Mouse (Mus musculus) T-helper 2 cell (primary cell): ENCODE data around the gene Polr2g.
"Not testable (repeated sequence)": the region's sequence is repeated elsewhere in the genome, so short reads cannot be mapped to it uniquely, and the experiment has no call there.

Experiments used
- in situ Hi-C: fragments of 300-600 bp; cut with MboI, MseI; formaldehyde crosslinking; loops from one replicate; pipeline ENCODE4 v1.15.1; 2025; ENCODE audit warnings: high pct_unique_total_duplicates

Gene Polr2g

DNA sequence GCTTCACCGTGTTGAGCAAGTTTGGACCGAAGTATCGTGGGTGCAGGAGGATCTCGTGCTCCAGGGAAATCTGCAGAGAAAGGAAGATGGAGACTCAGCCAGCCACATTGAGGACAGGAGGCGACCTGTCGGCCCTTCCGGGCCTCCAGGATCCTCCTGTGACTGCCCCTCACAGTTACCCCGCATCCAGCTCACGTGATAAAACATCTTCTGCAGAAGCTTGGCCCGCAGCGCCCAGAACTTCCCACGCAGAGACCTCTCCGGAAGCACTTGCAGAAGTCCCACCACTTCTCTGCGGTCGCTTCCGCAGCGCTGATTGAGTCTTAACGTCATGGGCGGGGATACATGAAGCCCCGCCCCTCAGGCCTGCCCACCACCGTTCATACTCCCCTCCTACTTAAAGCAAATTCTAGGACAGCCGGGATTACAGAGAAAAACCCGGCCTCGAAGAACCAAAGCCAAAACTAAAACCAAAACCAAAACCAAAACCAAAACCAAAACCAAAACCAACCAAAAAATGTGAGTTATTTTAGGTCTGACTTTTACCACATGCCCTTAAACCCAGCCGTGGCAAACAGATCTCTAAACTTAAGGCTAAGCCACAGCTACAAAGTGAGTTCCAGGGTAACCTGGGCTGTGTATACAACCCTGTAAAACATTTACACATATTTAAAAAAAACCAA, at the start of gene Polr2g:
Gene Polr2g (minus strand): TSS at position 314 of the 683 bp plus-strand sequence.
- in situ Hi-C loops: no loop called here

DNA sequence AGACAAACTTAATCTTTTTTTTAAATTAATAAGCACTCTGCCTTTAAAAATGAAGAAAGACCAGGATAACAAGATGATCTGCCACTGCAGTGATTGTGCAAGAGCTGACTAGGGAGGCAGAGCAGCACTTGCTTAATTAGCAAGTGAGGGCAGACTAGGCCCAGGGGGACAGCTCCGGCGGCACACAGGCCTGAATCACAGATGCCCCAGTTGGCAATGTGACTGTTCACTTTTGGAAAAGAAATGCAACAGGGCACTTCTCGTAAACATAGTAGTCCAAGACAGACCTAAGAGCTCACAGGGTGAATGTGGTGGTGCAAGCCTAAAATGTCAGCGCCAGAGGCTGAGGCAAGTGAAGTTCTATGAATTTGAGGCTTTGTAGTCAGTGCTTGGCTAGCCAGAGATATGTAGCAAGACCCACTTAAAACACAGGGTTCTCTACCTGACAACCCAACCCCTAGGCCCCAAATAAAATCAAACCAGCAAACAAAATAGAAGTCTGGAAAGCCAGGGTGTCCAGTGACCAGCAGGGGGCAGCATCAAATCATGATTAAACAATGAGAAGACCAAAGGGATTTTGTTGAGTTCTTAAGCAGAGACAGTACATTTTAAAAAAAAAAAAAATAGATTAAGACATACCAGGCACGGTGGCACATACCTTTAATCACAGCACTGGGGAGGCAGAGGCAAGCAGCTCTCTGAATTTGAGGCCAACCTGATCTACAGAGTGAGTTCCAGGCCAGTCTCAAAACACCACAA, 46.2 kb upstream of the Polr2g start:
- in situ Hi-C loops: no loop called here

DNA sequence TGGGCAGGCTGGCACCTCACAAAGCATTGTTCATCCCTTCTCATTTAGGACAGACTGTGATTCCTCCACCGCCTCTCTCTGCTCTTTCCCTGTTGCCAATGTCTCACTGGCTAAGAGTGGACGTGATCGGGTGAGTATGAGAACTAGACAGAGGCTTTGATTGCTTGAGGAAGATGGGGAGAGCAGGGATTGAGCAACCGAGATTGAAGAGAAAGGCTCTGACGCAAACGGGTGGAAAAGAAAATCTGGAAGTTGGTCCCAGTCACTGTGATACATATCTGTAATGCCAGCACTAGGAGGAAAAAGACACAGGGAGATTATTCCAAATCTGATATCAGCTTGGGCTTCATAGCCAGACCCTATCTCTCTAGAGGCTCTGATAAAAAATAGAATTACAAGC, 44.6 kb upstream of the Polr2g start:
- in situ Hi-C loops: no loop called here

DNA sequence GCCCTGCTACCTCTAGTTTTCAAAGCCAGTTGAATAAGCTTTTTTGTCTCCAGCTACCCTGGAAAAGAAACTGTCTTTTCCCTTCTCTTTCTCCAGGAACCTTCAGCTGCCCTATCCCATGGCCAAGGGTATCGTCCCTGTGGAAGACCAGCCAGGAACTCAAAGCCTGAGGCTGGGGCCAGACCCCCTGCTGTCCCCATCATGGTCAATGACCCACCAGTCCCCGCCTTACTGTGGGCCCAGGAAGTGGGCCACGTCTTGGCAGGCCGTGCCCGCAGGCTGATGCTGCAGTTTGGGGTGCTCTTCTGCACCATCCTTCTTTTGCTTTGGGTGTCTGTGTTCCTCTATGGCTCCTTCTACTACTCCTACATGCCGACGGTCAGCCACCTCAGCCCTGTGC, 42.6 kb upstream of the Polr2g start:
- in situ Hi-C loops: no loop called here

DNA sequence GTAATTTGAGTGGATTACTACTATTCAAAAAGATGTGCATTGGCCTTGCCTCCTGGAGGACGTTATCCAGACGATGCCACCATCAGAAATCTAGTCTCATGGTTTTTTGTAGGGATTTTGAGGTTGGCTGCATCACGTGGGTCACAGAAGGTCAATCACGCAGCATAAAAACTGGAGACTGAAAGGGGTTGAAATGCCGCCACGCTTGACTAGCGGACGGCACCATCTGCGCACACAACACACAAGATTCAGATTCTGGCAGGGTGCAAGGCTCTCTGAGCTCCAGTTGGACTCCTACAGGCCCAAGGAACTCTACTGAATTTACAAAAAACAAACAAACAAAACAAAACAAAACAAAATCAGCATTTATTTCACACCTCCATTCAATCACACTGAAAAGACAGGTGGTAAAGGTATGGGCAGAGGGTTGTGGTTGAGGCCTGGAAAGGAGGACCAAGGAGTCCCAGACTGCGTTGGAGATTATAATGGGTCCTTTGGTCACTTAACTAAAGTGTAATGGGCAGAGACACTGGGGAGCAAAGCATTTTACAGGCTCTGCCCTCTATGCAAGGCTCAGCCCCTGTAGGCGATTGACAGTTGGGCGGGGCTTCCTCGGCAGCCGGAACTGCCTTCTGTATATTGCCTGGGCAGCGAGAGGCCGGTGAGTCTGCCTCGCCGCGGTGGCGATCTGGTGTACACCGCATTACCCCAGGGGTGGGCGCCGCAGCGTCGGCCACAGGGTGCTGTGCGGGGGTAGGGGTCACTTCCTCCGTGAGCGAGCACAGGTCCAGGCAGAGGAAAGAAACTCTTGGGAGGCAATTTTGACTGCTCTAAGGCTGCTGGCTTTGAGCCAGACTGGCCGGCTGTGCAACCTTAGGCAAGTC, 41.8 kb upstream of the Polr2g start:
- in situ Hi-C loops: no loop called here

DNA sequence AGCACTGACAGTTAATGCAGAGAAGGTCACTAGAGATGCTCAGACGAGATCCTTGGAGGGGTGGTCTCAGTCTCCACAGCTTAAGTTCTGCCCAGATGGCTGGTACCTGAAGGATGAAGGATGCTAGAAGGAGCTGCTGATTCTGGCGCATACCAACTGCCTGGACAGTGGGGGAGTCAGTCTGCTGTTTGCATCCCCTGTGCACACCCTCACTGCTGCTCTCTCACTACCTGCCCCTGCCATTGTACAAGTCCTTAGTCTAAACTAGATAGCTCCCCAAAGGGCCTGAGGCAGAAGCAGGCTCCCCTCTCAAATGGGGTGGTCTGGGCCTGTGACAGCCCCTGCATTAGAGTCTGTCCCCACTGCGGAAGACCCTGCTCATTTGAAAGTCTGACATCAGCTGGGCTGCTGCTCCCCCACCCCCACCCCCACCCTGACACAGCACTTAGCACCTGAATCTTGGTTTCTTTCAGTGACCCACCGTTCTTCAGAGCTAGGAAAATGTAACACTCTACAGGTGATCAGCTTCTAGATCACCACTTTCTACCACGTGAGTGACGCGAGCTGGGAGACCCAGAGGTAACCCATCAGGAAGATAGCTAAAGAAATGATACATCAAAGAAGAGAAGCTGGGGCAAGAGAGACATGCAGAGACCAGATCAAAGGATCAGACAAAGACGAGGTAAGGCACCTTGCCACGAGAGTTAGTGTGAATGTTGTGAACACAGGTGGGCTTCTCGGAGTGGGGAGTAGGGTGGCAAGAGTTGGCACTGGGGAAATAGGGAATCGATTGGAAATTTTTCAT, 40.9 kb upstream of the Polr2g start, which contains the start of gene Gng3:
Gene Gng3 (minus strand): TSS at position 92 of the 805 bp plus-strand sequence.
- in situ Hi-C loops: no loop called here

DNA sequence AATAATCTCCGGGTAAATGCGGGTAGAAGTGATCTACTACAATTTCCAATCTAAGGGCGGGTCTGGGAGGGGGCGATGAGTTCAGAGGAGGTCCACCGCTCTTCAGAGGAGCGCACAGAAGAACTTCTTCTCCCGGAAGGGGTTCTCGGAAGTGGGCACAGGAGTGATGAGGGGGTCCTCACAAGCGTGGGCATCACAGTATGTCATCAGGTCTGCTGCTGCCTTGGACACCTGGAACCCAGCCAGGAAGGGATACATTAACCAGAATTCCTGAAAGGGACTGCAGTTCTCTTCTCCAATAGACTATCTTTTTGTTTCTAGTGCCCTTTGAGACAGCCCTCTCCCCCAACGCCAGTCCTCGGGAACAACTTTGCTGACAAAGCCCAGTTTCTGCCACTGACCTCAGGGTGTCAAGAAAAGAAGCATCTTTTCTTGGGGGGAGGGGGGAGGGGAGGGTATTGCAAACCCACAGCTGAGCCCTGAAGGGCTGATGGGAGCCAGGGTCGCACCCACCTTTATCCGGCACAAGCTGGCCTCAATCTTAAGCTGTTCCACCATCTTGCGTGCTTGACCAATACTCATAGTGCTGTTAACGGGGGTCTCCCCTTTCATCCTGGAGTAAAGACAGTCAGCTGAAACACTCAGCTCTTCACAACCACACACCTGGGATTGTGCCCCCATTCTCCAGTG, 39.8 kb upstream of the Polr2g start:
- in situ Hi-C loops: no loop called here

DNA sequence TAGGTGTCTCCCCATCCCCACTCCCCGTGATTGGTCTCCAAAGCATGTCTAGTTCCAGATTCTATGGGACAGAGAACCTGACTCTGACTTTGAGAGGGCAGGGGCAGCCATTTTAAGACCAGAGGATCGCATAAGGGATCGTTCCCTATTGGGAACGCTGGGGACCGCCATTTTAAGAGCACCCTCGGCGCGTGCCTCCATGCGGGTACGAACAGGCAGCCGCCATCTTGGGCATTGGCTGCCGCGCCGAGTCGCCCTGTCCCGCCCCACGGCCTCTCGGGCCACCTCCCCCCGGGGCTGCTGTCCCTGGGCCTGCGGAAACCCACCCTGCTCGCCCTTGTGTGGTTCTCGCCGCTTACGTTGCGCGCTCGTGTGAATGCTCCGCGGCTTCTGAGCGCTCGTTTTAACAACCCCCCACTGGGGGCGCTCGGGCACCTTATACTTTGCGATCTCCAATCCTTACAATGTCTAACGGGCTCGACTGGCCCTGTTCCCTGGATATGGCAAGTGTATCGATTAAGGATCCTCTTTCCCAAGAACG, 38.9 kb upstream of the Polr2g start, which contains the start of gene Bscl2:
Gene Bscl2 (plus strand): TSS at position 217 of the 541 bp plus-strand sequence.
- in situ Hi-C loops: no loop called here

DNA sequence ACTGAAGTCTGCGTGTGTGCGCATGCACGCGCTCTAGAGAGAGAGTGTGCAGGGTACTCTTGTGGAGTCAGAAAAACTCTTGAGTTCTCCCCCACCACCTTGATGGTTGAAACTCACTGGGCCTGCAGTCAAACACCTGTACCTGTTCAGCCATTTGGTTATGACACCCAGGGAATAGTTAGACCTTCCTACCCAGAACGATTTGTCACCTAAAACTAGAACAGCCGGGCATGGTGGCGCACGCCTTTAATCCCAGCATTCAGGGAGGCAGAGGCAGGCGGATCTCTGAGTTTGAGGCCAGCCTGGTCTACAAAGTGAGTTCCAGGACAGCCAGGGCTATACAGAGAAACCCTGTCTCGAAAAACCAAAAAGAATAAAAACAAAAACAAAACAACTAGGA, 38.0 kb upstream of the Polr2g start:
- in situ Hi-C loops: not testable (repeated sequence)

DNA sequence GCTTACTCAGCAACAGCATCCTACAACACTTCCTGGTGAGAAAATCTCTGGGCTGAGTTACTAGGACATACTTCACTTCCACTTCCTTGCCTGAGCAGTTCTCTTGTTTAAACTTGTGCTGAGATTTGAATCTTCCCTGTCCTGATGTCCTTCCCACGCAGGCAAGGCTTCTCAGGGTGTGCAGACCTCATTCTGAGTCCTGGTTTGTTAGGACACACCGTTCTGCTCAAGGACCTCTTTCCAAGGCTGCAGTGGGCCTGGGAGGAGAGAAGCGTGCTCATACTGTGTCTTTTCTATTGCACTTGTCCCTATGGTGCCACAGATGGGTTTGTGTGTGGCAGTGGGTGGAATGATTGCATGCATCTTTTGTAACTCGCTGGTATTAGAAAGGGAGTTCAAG, 34.6 kb upstream of the Polr2g start:
- in situ Hi-C loops: no loop called here

DNA sequence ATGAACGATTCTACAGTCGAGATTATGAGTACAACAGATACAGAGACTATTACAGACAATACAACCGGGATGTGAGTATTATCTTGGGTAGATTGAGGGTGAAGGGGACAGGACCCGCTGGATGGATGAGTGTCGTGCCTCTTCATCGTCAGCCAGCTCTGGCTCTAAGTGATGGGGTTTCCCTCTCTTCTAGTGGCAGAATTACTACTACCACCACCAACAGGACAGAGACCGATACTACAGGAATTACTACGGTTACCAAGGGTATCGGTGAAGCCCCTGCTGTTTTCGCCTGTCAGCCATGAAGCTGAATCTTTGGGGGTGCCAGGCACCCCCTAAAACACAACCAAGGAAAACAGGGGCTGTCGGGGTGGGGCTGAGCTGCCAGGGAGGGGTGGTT, 32.9 kb upstream of the Polr2g start:
- in situ Hi-C loops: no loop called here

DNA sequence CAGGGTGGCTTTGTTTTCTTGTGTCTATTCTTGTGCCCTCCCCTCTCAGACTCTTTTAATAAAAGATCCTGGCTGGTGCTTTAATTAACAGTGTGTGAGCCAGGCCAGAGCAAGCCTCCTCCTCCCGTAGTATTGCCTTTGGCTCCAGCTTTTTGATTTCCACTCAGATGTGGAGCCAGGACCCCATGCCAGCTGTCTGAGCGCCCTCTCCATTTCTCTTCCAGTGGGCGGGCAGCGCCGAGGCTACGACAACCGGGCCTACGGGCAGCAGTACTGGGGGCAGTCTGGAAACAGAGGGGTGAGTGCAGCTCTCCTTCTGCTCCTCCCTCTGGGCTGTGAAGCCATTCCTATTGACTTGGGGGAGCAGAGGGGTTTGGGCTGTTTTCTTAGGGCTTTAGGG, 32.3 kb upstream of the Polr2g start:
- in situ Hi-C loops: no loop called here

DNA sequence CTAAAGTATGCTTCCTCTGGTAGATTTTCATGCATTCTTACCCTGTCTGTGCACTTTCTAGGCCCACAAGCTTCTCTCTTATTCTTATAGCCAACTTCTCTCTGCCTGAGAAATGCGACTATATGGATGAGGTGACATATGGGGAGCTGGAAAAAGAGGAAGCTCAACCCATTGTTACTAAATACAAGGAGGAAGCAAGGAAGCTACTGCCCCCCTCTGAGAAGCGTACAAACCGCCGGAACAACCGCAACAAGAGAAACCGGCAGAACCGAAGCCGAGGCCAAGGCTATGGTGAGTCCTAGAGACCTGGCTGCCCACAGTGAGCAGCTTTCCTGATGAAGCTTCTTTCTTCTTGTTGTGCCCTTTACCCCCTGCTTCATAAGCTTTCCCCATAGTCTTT, 31.3 kb upstream of the Polr2g start, which contains the start of gene AC129217.1:
Gene AC129217.1 (plus strand): TSS at position 114 of the 400 bp plus-strand sequence.
- in situ Hi-C loops: loop anchor here (10.0 kb wide), 1 partner anchor 75 kb away; no protein-coding TSS in a partner anchor

DNA sequence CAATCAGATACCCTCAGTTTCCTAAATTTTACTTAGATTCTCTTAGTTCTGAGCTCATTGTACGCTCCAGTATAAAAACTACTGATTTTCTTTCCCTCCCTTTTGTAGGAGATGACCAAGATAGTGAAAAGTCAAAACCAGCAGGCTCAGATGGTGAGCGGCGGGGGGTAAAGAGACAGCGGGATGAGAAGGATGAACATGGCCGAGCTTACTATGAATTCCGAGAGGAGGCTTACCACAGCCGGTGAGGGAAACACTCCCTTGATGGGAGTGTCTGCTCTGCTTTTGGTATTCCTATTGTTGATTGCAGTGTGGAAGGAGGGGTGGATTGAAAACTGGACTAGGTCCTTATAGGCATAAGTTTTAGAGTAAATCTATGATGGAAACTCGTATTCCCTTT, 24.3 kb upstream of the Polr2g start:
- in situ Hi-C loops: loop anchor here (5.0 to 10.0 kb wide), 2 partner anchors 45 to 82 kb away; no protein-coding TSS in a partner anchor

DNA sequence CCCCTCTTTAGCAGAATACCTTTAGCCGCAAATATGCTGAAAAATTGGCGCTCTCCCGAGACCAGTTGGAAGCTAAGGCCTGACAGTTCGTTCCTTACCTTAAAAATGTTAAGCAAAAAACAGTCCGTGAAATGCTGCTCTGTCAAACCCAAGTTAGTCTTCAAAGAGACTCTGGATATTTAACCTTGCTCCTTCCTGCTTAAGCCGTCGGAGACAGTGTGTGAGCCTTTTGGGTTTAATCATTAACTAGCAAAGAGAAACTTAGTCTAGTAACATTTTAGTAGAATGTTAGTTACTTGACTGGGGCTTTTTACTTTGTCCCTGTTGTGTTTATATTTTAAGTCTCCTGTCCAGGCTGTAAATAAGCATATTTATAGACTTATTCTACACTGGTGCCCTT, 22.8 kb upstream of the Polr2g start:
- in situ Hi-C loops: loop anchor here (5.0 to 10.0 kb wide), 2 partner anchors 46 to 84 kb away; no protein-coding TSS in a partner anchor

DNA sequence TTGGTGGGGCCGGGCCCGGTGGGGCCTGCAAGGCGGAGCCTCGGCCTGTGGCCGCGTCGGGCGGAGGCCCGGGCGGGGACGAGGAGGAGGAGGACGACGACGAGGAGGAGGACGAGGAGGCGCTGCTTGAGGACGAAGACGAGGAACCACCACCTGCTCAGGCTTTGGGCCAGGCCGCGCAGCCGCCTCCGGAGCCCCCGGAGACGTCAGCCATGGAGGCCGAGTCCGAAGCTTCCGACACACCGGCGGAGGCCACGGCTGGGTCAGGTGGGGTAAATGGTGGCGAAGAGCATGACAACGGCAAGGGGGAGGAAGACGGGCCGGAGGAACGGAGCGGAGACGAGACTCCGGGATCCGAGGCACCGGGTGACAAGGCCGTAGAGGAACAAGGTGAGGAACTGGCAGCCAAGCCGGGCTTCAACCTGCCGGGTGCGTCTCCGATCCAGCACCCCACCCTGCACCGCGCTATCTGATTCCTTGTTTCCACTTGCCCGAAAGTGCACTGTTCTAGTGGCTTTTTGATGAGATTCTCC, 22.1 kb upstream of the Polr2g start:
- in situ Hi-C loops: loop anchor here (5.0 to 10.0 kb wide), 2 partner anchors 47 to 84 kb away; no protein-coding TSS in a partner anchor

DNA sequence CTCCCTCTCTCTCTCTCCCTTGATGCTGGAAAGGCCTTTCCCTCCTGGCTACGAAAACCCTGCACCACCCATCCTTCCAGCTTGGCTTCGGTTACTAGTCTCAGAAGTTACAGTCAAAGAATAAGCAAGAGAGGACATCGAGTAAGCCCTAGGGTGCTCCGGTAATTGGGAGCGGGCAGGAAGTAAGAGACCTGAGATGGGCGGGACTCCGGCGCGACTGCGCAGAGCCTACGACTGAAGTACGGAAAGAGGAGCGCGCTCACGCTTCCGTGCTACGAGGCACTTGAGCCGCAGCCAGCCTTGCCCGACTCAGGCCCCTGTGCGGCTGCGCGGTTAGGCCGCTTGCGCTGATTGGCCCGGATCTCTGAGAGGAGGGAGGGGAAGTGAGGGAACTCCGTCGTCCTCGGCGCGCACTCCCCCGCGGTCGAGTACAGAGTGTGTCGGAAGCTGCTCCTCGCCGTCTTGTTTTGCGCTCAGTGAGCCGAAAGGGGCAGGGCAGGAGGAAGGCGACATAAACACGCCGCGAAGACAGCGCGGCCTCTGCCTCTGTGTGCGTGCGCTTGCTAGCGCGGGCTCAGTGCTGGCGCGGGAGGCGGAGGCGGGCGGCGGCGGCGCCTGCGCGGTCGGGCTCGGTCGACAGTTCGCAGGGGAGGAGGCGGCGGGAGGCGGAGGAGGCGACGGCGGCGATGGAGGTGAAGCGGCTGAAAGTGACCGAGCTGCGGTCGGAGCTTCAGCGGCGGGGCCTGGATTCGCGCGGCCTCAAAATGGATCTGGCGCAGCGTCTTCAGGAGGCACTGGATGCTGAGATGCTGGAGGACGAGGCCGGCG, 21.4 kb upstream of the Polr2g start, which contains the start of gene Hnrnpul2:
Gene Hnrnpul2 (plus strand): TSS at position 415 of the 828 bp plus-strand sequence.
- in situ Hi-C loops: loop anchor here (5.0 to 10.0 kb wide), 2 partner anchors 47 to 85 kb away; no protein-coding TSS in a partner anchor

DNA sequence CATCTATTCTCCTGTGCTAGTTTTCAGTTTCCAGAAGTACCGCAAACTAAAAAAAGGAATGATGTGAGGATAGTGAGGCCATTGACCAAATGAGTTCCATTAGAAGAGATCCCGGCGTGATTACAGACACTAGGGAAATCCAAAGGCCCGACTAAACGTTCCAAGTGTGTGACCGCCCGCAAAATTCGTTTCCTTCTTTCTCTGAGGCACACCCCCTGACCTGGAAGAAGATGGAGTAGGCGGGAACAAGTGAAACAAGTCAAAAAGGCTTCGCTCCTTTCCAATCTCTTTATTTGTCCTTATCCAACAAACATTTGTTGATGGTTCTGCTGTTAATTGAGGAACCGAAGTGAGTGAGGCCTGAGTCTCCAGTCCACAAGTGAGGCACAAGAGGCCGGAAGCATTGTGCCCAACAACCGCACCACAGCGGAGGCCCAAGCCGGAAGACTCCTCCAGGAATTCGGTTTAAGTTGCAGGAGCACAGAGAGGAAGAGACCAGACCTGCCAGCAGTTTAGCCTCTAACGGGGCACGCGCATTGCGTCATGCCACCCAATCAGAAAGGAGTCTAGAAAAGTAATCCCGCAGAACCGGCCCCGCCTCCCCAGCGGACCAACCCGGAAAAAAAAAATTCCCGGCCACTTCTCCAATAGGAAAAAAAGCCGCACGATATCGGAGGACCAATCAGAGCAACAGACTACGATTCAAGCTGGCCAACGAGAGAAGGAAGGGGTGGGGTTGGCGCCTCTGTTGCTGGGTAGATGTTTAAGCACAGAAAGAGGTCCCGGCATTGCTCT, 20.6 kb upstream of the Polr2g start, which contains the start of gene Ttc9c:
Gene Ttc9c (minus strand): TSS at position 533 of the 795 bp plus-strand sequence.
- in situ Hi-C loops: no loop called here
